Mouse (Mus musculus): ENCODE results near the gene Dab2. TPM values are rescaled to one million over a fixed set of nuclear protein-coding genes. Genes with fewer than 3 reads are reported as not detected.

Dab2 gene
- polyA plus RNA-seq, 1 experiment from 2014 or later = 81.5 TPM

DNA sequence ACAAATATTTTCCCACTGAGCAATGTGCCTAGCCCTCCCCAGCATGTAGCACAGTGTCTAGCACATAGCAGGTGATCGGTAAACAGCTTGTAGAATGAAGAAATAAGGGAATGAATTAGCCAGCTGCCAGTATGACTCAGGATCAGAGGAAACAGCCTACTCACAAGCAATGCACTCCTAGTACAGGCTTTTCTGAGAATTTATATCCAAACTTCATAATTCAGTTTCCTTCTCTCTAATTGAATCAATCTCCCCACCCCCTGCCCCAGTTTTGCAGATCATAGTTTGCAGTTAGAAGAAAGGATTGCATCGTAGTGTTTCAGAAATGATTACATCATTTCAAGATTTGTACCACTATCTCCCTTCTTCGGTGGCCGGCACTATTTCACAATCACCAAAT, 26.4 kb downstream of the Dab2 start:
- Histone ChIP-seq H3K27me3 (ENCODE audit: control insufficient read depth, insufficient read depth, low read length) (no peaks in the 10 kb centered on the region), H3K27ac (replicated peaks; ENCODE audit: low read depth, low read length) (no peak overlapping the region), H3K4me3 (ENCODE audit: low read depth, low read length) (no peak overlapping the region), H3K4me2 (ENCODE audit: low read depth, low read length) (no peak overlapping the region), H3K36me3 (replicated peaks; ENCODE audit: control insufficient read depth, insufficient read depth, low read depth, low read length) (no peaks in the 10 kb centered on the region), H3K4me1 (ENCODE audit: control insufficient read depth, insufficient read depth, low read length) (no peaks in the 10 kb centered on the region), H3K9me3 (replicated peaks; ENCODE audit: control insufficient read depth, low read length) (no peaks in the 10 kb centered on the region), H3K9ac (replicated peaks; ENCODE audit: low read length) (no peak overlapping the region)
- 85% methylated on average over 4 of the region's 4 CpGs for WGBS
- ATAC-seq (replicated peaks; ENCODE audit: insufficient number of reproducible peaks, low FRiP score, low TSS enrichment, low read depth) = no peak
- no peak for DNase-seq (ENCODE audit: low spot score)

DNA sequence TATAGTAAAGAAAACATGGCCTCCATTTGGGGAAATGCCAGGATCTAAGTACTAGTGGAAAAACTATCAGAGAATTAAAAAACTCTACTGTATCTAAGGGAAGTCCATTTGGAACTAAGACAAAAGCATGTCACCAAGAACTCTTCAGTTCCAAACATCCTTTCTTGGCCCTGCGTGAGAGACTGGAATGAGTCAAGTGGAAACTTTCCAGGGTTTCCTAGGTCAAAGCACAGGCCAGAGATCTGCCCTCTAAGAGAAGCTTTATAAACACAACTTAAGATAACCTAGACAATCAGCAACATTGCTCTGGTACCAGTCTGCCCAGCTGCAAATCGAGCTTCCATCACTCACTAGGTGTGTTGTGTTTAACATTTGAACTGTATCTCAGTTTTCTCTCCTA, 31.8 kb downstream of the Dab2 start:
- WGBS = 81% methylated on average over 2 of the region's 2 CpGs
- DNase-seq (ENCODE audit: low spot score) = no peak
- Histone ChIP-seq H3K9ac (replicated peaks; ENCODE audit: low read length) (no peak overlapping the region), H3K27me3 (ENCODE audit: control insufficient read depth, insufficient read depth, low read length) (no peaks in the 10 kb centered on the region), H3K36me3 (replicated peaks; ENCODE audit: control insufficient read depth, insufficient read depth, low read depth, low read length) (no peaks in the 10 kb centered on the region), H3K27ac (replicated peaks; ENCODE audit: low read depth, low read length) (no peak overlapping the region), H3K4me1 (ENCODE audit: control insufficient read depth, insufficient read depth, low read length) (no peaks in the 10 kb centered on the region), H3K4me2 (ENCODE audit: low read depth, low read length) (no peak overlapping the region), H3K4me3 (ENCODE audit: low read depth, low read length) (no peak overlapping the region), H3K9me3 (replicated peaks; ENCODE audit: control insufficient read depth, low read length) (no peaks in the 10 kb centered on the region)
- ATAC-seq (replicated peaks; ENCODE audit: insufficient number of reproducible peaks, low FRiP score, low TSS enrichment, low read depth) = no peak

DNA sequence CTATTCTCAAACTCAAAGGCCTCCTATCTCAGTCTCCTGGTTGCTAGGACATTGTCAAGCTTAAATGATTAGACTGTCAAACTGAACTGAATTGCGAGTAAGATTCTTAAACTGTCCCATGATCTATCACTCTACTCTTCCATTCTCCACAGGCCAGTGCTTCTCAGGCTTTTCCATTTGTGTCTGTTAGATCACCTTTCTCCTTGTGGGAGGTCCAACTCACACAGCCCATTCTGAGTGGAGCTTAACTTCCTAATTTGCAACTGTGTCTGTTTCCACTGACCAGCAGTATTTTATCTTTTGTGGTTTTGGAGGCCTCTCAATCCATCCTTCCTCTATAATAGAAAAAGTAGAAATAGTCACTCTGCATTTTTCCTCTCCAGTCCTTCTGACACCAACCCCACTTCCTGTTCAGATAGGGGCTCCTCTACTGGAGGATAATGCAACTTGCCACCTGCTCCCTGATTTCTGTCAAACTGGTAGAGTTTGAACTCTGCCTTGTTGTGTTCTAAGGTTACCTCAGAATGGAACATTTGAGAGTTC, 35.1 kb downstream of the Dab2 start:
- H3K36me3 ChIP-seq (replicated peaks; ENCODE audit: control insufficient read depth, insufficient read depth, low read depth, low read length) = no peaks in the 10 kb centered on the region
- H3K4me2 ChIP-seq (ENCODE audit: low read depth, low read length) = no peak overlapping the region
- no peak overlapping the region for H3K4me3 ChIP-seq (ENCODE audit: low read depth, low read length)
- ATAC-seq (replicated peaks; ENCODE audit: insufficient number of reproducible peaks, low FRiP score, low TSS enrichment, low read depth) (no peak), DNase-seq (ENCODE audit: low spot score) (no peak)
- no peak overlapping the region for H3K27ac ChIP-seq (replicated peaks; ENCODE audit: low read depth, low read length)
- WGBS = 91% methylated on average over 1 of the region's 1 CpGs
- H3K9me3 ChIP-seq (replicated peaks; ENCODE audit: control insufficient read depth, low read length) = no peaks in the 10 kb centered on the region
- H3K9ac ChIP-seq (replicated peaks; ENCODE audit: low read length) = no peak overlapping the region
- no peaks in the 10 kb centered on the region for H3K27me3 ChIP-seq (ENCODE audit: control insufficient read depth, insufficient read depth, low read length)
- H3K4me1 ChIP-seq (ENCODE audit: control insufficient read depth, insufficient read depth, low read length) = no peaks in the 10 kb centered on the region

DNA sequence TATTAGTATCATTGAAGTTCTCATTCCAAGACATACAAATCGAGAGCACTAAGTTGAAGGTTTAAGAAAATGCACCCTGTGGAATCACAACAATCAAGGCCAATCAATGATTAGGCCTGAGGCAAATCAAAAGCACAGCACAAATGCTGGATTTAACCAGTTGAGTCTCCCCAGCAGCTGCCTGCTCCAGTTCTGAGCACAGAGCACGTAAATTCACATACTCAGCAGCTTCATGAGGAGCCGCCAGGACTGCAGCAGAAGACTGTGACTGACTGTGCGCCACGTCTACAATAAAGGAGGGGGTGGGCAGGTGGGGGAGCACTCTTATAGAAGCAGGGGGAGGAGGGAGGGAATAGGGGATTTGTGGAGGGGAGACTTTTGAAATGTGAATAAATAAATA, 40.2 kb downstream of the Dab2 start:
- no peak overlapping the region for H3K4me2 ChIP-seq (ENCODE audit: low read depth, low read length)
- 74% methylated on average over 5 of the region's 5 CpGs for WGBS
- H3K4me3 ChIP-seq (ENCODE audit: low read depth, low read length) = no peak overlapping the region
- no peak overlapping the region for H3K27ac ChIP-seq (replicated peaks; ENCODE audit: low read depth, low read length)
- H3K9me3 ChIP-seq (replicated peaks; ENCODE audit: control insufficient read depth, low read length) = no peaks in the 10 kb centered on the region
- ATAC-seq (replicated peaks; ENCODE audit: insufficient number of reproducible peaks, low FRiP score, low TSS enrichment, low read depth) (no peak), DNase-seq (ENCODE audit: low spot score) (no peak)
- no peaks in the 10 kb centered on the region for H3K4me1 ChIP-seq (ENCODE audit: control insufficient read depth, insufficient read depth, low read length)
- H3K9ac ChIP-seq (replicated peaks; ENCODE audit: low read length) = no peak overlapping the region
- no peaks in the 10 kb centered on the region for H3K36me3 ChIP-seq (replicated peaks; ENCODE audit: control insufficient read depth, insufficient read depth, low read depth, low read length)
- H3K27me3 ChIP-seq (ENCODE audit: control insufficient read depth, insufficient read depth, low read length) = no peaks in the 10 kb centered on the region

DNA sequence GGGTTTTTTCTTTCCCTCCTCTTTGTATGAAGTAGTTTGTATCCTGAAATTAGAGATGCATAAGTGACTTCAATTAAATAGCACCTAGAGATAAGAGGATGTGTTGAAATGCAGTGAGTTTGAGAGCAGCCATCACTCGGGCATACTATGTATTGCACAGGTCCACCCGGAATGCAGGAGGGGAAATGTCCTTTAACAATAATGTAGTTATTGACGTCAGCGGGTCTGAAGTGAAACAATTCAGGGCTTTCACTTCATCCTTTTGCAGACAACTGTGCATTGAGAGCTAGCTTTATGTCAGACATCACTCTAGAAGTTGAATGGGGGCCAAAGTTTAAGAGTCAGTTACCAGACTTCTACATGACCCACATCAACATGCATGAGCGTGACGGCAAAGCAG, 40.8 kb downstream of the Dab2 start:
- no peak for ATAC-seq (replicated peaks; ENCODE audit: insufficient number of reproducible peaks, low FRiP score, low TSS enrichment, low read depth)

DNA sequence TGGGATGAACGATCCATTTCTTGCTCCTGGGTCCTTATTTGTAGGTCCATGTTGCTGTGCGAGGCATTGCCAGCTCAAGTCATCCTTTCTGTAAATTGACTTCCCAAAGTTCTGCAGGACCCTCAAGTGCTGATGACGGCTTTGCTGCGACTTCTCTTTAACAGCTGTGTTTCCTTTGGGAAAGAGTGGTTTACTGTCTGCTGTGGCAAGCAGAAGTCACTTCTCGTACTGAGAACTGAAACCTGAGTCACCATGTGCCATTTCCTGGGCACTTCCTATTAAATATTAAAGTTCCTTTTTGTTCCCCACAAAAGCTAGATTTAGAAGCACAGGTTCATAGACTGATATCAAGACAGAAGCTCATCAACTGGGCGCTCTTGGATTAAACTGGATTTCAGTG, 41.8 kb downstream of the Dab2 start:
- ATAC-seq (replicated peaks; ENCODE audit: insufficient number of reproducible peaks, low FRiP score, low TSS enrichment, low read depth) (no peak), DNase-seq (ENCODE audit: low spot score) (no peak)
- 85% methylated on average over 6 of the region's 6 CpGs for WGBS
- Histone ChIP-seq H3K9me3 (replicated peaks; ENCODE audit: control insufficient read depth, low read length) (no peaks in the 10 kb centered on the region), H3K4me2 (ENCODE audit: low read depth, low read length) (no peak overlapping the region), H3K9ac (replicated peaks; ENCODE audit: low read length) (no peak overlapping the region), H3K36me3 (replicated peaks; ENCODE audit: control insufficient read depth, insufficient read depth, low read depth, low read length) (no peaks in the 10 kb centered on the region), H3K4me1 (ENCODE audit: control insufficient read depth, insufficient read depth, low read length) (no peaks in the 10 kb centered on the region), H3K27ac (replicated peaks; ENCODE audit: low read depth, low read length) (no peak overlapping the region), H3K27me3 (ENCODE audit: control insufficient read depth, insufficient read depth, low read length) (no peaks in the 10 kb centered on the region), H3K4me3 (ENCODE audit: low read depth, low read length) (no peak overlapping the region)

More for the DNA sequence above, 40.8 kb downstream of the Dab2 start:
- H3K4me2 ChIP-seq (ENCODE audit: low read depth, low read length) = no peak overlapping the region
- H3K27ac ChIP-seq (replicated peaks; ENCODE audit: low read depth, low read length) = no peak overlapping the region
- no peak overlapping the region for H3K9ac ChIP-seq (replicated peaks; ENCODE audit: low read length)
- no peaks in the 10 kb centered on the region for H3K36me3 ChIP-seq (replicated peaks; ENCODE audit: control insufficient read depth, insufficient read depth, low read depth, low read length)
- no peak overlapping the region for H3K4me3 ChIP-seq (ENCODE audit: low read depth, low read length)
- 77% methylated on average over 6 of the region's 6 CpGs for WGBS
- no peaks in the 10 kb centered on the region for H3K27me3 ChIP-seq (ENCODE audit: control insufficient read depth, insufficient read depth, low read length)
- H3K4me1 ChIP-seq (ENCODE audit: control insufficient read depth, insufficient read depth, low read length) = no peaks in the 10 kb centered on the region
- no peaks in the 10 kb centered on the region for H3K9me3 ChIP-seq (replicated peaks; ENCODE audit: control insufficient read depth, low read length)
- no peak for DNase-seq (ENCODE audit: low spot score)

DNA sequence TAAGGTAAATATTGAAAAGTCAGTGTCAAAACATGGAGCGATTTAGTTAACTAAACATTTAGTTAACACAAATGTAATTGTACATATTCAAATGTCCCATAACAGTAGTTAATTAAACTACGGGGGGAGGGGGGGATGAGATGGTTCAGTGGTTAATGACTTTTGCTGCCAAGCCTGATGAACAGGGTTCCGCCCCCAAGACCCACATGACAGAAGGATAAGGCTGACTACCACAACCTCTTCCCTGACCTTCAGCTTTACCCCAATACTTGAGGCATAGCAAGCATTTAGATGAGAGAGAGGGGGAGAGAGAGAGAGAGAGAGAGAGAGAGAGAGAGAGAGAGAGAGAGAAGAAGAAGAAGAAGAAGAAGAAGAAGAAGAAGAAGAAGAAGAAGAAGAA, 54.3 kb downstream of the Dab2 start:
- Histone ChIP-seq H3K9me3 (replicated peaks; ENCODE audit: control insufficient read depth, low read length) (no peaks in the 10 kb centered on the region), H3K27me3 (ENCODE audit: control insufficient read depth, insufficient read depth, low read length) (no peaks in the 10 kb centered on the region), H3K4me1 (ENCODE audit: control insufficient read depth, insufficient read depth, low read length) (no peaks in the 10 kb centered on the region), H3K27ac (replicated peaks; ENCODE audit: low read depth, low read length) (no peak overlapping the region), H3K4me2 (ENCODE audit: low read depth, low read length) (no peak overlapping the region), H3K4me3 (ENCODE audit: low read depth, low read length) (no peak overlapping the region), H3K36me3 (replicated peaks; ENCODE audit: control insufficient read depth, insufficient read depth, low read depth, low read length) (no peaks in the 10 kb centered on the region), H3K9ac (replicated peaks; ENCODE audit: low read length) (no peak overlapping the region)
- 91% methylated on average over 3 of the region's 3 CpGs for WGBS
- DNase-seq (ENCODE audit: low spot score) (no peak), ATAC-seq (replicated peaks; ENCODE audit: insufficient number of reproducible peaks, low FRiP score, low TSS enrichment, low read depth) (no peak)

DNA sequence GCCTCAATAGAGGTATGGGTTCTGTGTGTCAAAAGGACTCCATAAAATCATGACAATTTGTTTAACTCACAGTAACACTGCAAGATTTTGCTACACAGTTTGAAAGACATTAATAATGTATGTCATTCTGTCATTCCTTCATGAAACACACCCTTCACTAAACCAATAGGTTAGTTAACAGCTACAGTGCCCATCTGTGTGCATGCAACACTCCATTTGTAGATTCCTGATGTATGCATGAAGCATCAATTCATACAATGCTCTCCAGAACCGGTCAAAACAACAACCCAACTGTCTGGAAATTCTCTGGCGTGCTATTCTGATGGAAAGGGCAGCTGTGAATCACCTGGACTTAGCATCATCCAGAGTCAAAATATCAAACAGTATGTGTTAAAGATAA, 60.3 kb downstream of the Dab2 start:
- no peak overlapping the region for H3K4me3 ChIP-seq (ENCODE audit: low read depth, low read length)
- ATAC-seq (replicated peaks; ENCODE audit: insufficient number of reproducible peaks, low FRiP score, low TSS enrichment, low read depth) = no peak
- WGBS = 91% methylated on average over 2 of the region's 2 CpGs

More for the DNA sequence above, 60.3 kb downstream of the Dab2 start:
- no peak overlapping the region for H3K9ac ChIP-seq (replicated peaks; ENCODE audit: low read length)
- no peak overlapping the region for H3K4me2 ChIP-seq (ENCODE audit: low read depth, low read length)
- H3K27ac ChIP-seq (replicated peaks; ENCODE audit: low read depth, low read length) = no peak overlapping the region
- DNase-seq (ENCODE audit: low spot score) = no peak
- no peaks in the 10 kb centered on the region for H3K4me1 ChIP-seq (ENCODE audit: control insufficient read depth, insufficient read depth, low read length)
- H3K9me3 ChIP-seq (replicated peaks; ENCODE audit: control insufficient read depth, low read length) = no peaks in the 10 kb centered on the region
- H3K36me3 ChIP-seq (replicated peaks; ENCODE audit: control insufficient read depth, insufficient read depth, low read depth, low read length) = no peaks in the 10 kb centered on the region
- H3K27me3 ChIP-seq (ENCODE audit: control insufficient read depth, insufficient read depth, low read length) = no peaks in the 10 kb centered on the region

All from embryonic facial prominence, embryonic 11.5 days (tissue).